Mouse (Mus musculus): ENCODE measurements at regions not wholly inside any gene's neighbourhood (a gene's known extent, or its start where the extent isn't known, plus 50 kb on each side); places are given as distances from the start of the nearest gene placed in this dataset.
A peak's percentile ranks its signal among the peaks of the same experiment; 100 is the strongest.
"Not testable (repeated sequence)": the region's sequence is repeated elsewhere in the genome, so short reads cannot be mapped to it uniquely, and the experiment has no call there.

DNA sequence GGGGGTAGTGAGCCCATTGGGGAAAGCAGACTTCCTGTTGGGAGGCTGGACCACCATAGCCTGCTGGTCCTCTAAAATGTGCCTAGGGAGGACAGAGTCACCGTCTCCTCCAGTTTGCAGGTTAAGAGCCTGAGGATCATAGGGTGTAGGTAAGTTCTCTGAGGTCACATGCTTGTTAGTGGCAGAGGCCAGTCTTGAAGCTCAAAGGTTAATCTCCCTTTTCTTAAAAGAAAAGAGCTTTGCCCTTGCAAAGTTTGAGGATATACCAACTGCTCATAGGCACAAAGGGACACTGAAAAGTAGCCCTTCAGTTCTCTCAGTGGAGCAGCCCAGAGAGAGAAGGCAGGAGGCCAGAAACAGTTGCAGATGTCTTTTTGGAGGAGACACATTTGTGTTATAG, 116.7 kb downstream of the Dmrta2 start:
- DNase-seq (ENCODE audit: low spot score in 2 of 2): no peak
- TF ChIP-seq CTCF (conservative IDR thresholded peaks at IDR 0.05): no peak
- Histone ChIP-seq H3K27ac (no peak overlapping the region), H3K4me3 (no peak overlapping the region)

DNA sequence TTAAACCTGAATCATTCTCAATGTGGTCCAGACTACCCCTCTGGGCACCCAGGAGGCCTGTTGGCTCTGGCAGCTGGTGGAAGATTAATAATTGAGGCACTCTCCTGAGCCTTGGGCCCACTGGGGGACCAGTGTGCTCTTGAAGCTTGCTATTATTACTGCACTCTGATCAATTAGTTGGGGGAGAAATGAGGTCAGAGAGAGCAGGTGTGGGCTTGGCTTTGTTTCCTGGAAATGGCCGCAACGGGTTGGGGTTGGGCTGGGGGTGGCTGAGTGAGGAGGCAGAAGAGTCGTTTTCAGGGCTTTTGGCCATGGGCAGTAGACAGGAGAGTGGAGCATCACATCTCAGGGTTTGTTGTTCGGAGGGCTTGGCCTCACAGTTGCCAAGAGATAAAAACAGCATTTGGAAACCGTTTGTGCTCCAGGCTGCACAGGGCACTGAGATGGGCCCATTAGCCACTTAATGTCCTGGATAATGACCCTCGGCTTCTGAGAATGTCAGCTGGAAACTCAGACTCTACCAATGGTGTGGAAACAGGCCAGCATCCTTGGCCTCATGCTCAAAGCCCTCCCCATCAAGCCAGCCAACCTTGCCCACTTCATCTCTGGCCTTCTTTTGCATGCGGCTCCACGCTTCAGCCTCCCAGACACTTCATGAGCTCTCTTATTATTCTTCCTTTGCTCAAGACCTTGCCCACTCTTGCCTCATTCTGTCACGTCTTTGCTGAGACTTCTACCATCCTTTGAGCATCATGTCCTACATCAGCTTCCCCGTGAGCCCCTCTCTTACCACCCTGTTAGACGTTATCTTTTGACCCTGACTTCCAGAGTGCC, 118.1 kb downstream of the Dmrta2 start:
- no peak overlapping the region for H3K4me3 ChIP-seq

DNA sequence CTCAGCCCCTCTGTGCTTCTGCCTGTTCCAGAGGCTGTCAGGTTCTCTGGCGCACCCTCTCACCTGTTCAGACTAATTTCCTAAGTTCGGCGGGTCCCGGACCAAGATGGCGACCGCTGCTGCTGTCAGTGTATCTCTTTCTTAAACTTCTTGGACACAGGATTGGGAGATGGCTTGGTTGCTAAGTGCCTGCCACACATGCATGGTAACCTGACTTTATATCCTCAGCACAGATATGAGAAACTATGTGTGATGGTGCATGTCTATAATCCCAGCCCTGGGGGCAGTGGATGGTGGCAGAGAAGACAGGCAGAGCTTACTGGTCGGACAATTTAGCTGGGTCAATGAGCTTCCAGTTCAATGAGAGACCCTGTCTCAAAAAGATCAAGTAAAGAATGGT, 126.3 kb downstream of the Dmrta2 start:
- H3K27ac ChIP-seq; DNase-seq (ENCODE audit: low spot score in 2 of 2); H3K4me3 ChIP-seq: not testable (repeated sequence)

More for the DNA sequence above, 118.1 kb downstream of the Dmrta2 start:
- no peak for TF ChIP-seq CTCF (conservative IDR thresholded peaks at IDR 0.05)
- H3K27ac ChIP-seq: no peak overlapping the region
- DNase-seq (ENCODE audit: low spot score in 2 of 2): no peak

DNA sequence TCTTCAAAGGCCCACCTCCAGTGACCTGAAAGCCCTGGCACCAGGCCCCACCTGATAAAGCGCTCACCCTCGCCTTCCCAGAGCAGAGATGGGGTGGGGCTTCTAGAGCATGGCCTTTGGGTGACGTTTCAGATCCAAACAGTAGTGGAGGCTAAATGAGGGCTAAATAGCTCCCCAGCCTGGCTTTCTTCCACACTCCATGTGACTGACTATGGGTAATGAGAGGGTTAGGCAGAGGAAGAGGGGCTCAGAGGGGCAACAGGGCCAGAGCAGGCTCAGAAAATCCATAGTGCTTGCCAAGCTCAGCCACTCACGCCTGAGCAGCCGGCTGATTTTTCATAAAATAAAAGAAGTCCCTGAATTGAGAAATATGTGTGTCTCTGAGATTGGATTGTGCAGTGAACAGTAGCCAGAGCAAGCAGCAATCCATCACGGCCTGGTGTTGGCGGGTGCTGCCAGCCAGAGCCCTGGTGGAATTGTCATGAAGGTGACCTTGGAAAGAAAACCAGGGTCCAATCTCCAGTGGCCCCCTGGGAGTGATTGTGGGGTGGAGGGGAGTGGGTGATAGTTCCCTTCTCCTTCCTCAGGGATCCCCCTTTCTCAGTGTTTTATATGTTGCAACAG, 128.9 kb downstream of the Dmrta2 start:
- Histone ChIP-seq H3K4me3 (no peak overlapping the region), H3K27ac (no peak overlapping the region)
- DNase-seq (ENCODE audit: low spot score in 2 of 2): no peak
- TF ChIP-seq CTCF (conservative IDR thresholded peaks at IDR 0.05): no peak

DNA sequence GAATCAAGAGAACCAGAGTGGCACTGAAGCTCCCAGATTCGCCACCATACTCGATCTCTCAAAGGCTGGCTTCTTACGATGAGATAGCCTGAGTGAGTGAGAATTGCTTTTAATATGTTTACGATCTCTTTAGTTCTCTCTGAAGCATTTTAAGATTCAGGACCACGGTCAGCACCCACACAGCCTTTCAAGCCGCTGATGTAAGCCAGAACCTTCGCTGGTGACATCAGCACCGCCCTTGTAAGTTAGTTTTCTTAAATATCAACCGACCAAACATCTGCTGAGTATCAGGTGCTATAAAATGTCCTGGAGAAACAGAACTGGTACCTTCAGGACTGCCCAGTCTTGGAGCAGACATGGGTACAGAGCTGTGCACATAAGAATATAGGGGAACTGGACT, 141.6 kb downstream of the Dmrta2 start:
- Histone ChIP-seq H3K27ac (no peak overlapping the region), H3K4me3 (no peak overlapping the region)
- TF ChIP-seq CTCF (conservative IDR thresholded peaks at IDR 0.05): no peak
- DNase-seq (ENCODE audit: low spot score in 2 of 2): no peak

DNA sequence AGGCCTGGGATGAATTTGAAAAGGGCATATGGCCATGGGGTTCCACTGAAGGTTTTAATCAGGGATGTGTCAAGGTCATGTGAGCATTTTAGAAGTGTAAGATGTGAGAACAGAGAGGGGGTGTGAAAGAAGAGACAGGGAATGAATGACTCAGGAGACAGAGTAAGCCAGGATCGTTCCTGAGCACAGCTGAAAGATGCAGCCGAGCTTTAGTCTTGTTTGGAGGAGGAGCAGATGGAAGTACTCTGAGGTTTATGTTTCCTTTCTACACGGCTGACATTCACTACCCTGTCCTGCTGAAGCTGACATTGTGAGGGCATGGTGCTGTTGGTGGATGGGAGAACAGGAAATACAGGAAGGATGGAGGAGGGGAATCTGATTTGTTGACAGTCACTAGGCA, 142.0 kb downstream of the Dmrta2 start:
- Histone ChIP-seq H3K4me3 (no peak overlapping the region), H3K27ac (no peak overlapping the region)
- no peak for DNase-seq (ENCODE audit: low spot score in 2 of 2)
- no peak for TF ChIP-seq CTCF (conservative IDR thresholded peaks at IDR 0.05)

DNA sequence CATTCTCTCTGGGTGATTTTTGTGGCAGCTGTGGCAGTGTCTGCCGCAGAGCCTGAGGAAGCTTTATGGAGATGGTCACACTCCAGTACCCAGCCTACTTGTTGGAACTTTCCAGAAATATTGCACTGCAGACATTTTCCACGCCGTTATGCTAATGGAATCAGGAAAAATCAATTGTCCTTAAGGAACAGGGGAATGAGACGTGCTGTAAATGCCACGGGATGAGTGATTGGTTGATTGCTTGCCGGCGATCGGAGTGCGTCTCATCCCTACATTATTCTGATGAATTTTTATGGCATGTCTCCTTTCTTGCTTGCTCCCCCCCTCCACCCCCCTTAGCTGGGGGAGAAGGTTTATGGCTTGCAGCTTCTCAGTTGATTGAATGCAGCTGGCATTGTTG, 142.9 kb downstream of the Dmrta2 start:
- H3K27ac ChIP-seq: no peak overlapping the region

DNA sequence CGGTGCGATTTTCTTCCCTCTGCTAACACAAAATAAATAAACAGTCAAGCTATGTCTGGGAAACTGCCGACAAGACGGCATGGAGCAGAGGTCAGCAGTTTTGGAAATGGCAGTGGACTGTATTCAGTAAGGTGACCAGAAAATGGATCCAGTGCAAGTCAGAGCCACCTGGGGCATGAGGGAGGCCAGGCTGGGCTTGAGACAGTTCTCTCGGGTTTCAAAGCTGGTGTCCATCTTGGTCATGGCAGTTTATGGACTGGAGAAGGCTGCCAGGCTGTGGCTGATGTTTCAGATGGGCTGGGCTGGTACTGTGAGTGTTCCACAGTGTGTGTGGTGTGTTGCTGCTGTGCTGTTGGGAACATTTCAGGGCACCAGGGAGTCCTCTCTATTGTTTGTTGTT, 143.6 kb downstream of the Dmrta2 start:
- TF ChIP-seq CTCF (conservative IDR thresholded peaks at IDR 0.05): no peak
- no peak overlapping the region for H3K27ac ChIP-seq
- no peak for DNase-seq (ENCODE audit: low spot score in 2 of 2)
- no peak overlapping the region for H3K4me3 ChIP-seq

More for the DNA sequence above, 142.9 kb downstream of the Dmrta2 start:
- no peak overlapping the region for H3K4me3 ChIP-seq
- no peak for TF ChIP-seq CTCF (conservative IDR thresholded peaks at IDR 0.05)
- DNase-seq (ENCODE audit: low spot score in 2 of 2): no peak

DNA sequence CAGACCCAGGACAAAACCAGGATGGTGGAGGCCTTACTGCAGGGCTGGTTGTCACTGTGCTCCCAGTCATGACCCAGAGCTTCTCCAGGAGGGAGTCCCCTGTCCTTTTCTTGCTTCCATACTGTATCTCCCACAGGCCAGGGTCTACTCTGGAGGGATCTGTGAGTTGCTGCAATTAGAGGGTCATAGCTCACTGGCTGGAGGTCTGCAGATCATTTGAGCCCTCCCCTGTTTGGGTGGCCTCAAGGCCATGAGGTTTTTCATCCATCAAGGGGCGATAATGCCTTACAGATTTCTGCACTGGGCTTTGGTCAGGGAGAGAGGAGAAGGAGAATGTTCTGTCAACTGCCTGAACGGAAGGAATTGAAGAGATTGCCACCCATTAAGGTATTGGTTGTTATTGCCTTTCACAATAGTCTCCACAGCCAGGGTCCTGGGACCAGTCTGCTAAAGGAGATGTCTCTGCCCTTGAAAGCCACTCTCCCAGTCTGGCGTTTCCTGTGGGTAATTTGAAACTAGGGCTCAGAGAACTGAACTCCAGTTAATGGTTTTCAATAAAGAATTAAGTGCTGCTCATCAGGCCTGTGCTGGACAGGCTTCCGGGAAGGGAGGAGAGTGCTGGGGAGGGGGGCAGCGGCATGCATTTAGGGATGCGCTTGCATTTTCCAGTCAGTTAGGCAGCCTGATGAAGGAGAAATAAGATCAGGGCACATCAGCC, 147.4 kb downstream of the Dmrta2 start:
- no peak for TF ChIP-seq CTCF (conservative IDR thresholded peaks at IDR 0.05)
- no peak for DNase-seq (ENCODE audit: low spot score in 2 of 2)
- no peak overlapping the region for H3K27ac ChIP-seq
- H3K4me3 ChIP-seq: no peak overlapping the region

DNA sequence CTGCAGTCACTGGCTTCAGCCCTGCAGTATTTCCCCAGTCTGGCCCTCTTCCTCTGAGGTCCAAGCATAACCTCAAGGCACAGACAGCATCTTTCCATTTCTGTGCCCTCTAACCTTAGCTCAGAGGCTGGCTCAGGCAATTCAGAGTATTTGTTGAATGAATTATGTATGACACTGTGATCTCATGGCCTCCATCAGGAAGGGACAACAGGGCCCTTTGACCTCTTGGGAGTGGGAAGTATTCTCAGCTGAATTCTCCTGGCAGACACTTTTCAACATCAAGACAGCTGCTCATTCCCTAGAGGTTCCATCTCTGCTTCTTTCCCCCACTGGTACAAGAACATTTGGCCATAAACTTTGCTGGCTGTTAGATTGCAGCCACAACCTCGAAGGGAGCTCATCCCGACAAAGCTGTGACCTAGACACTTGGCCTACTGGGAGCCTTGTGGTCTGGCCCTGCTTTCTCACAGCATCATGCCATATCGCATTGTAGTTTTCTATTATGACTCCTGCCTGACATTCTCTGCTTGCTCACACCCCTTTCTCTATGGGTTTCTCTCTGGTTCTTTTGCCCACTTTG, 150.2 kb downstream of the Dmrta2 start:
- no peak for DNase-seq (ENCODE audit: low spot score in 2 of 2)
- Histone ChIP-seq H3K4me3 (no peak overlapping the region), H3K27ac (no peak overlapping the region)
- no peak for TF ChIP-seq CTCF (conservative IDR thresholded peaks at IDR 0.05)

DNA sequence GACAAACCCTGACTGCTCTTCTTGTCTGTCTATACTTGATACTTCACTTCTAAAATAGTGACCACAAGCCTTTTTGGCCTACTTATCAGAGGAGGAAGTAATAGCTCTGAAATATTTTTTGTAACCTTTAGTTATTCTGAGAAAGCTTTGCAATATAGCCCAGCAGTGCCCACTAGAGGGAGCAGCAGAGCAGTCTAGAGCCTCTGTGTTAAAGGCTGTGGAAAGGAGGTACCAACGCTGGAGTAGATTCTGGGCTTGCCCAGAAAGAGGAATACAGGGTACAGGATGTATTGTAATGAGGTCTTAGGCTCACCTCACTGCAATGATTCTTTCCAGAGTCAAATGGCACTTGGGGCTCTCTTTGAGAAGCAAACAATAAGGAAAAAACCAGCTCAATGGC, 151.1 kb downstream of the Dmrta2 start:
- Histone ChIP-seq H3K27ac (no peak overlapping the region), H3K4me3 (no peak overlapping the region)
- DNase-seq (ENCODE audit: low spot score in 2 of 2): peak; percentile 68 to 88
- TF ChIP-seq CTCF (conservative IDR thresholded peaks at IDR 0.05): peak; percentile 95

DNA sequence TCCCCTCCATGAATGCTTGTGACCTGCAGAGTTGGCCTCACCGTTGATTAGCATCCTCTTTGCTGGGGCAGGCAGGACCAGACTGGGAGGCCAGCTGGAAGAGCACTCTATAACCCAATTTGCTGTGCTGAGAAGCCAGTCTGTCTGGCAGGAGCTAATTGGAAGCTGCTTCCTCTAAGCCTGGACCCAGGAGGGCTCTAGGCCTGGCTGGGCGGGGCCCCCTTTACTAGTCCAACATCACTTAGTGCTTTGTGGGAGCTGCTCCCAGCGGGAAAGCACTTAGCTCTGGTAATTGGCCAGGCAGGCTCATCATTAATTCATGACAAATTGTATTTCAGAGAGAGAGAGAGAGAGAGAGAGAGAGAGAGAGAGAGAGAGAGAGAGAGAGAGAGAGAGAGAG, 151.7 kb downstream of the Dmrta2 start:
- no peak for TF ChIP-seq CTCF (conservative IDR thresholded peaks at IDR 0.05)
- Histone ChIP-seq H3K27ac (no peak overlapping the region), H3K4me3 (no peak overlapping the region)
- DNase-seq (ENCODE audit: low spot score in 2 of 2): no peak

DNA sequence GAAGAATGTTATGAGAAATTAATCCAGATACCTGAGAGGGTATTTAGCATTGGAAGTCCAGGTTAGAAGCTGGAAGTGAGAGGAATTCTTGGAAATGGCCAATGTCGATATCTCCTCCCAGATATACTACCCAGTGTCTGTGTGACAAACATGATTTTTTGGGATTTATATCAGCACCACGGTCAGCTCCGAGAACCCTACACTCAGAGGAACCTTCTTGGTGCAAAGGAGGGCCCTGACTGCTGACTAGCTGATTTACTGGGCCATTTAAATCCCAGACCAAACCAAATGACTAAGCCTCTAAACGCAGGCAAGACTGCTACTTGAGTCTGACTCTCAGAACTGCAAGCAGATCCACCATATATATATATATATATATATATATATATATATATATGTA, 154.2 kb downstream of the Dmrta2 start:
- no peak for DNase-seq (ENCODE audit: low spot score in 2 of 2)
- Histone ChIP-seq H3K4me3 (no peak overlapping the region), H3K27ac (no peak overlapping the region)
- TF ChIP-seq CTCF (conservative IDR thresholded peaks at IDR 0.05): no peak
